Mouse (Mus musculus) CH12.LX (cell line): ENCODE measurements at regions not wholly inside any gene's neighbourhood (a gene's known extent, or its start where the extent isn't known, plus 50 kb on each side); places are given as distances from the start of the nearest gene placed in this dataset.

Experiments used
- DNase-seq: peaks from one replicate; pipeline ENCODE4 v3.0.0-alpha.2; 2013; ENCODE audit errors: extremely low read depth
- H3K27ac ChIP-seq: 2 replicates; pipeline ENCODE4 v1.5.1; 2012; ENCODE audit warnings: low read depth, mild to moderate bottlenecking, control low read depth, moderate library complexity; ENCODE audit not compliant: insufficient read depth
- H3K27me3 ChIP-seq: replicated peaks from 2 replicates; pipeline ENCODE3; 2012; ENCODE audit warnings: inconsistent platforms
- H3K36me3 ChIP-seq, 2 experiments: replicated peaks in 1 of 2; 2 replicates each; pipeline versions ENCODE3 to v1.6.1; 2012; ENCODE audit warnings: inconsistent platforms in 1 of 2, low read length in 1 of 2, mild to moderate bottlenecking in 1 of 2, mixed read lengths in 1 of 2, moderate library complexity in 1 of 2; ENCODE audit not compliant: control insufficient read depth in 1 of 2, insufficient read depth in 1 of 2
- H3K4me1 ChIP-seq, 2 experiments: 2 replicates each; pipeline ENCODE4 v1.6.1; 2012; ENCODE audit warnings: inconsistent platforms in 1 of 2, moderate library complexity in 1 of 2; ENCODE audit not compliant: insufficient read depth in 2 of 2, control insufficient read depth in 1 of 2
- H3K4me2 ChIP-seq: 2 replicates; pipeline ENCODE4 v1.6.1; 2012; ENCODE audit warnings: low read depth, mild to moderate bottlenecking, control low read depth; ENCODE audit not compliant: poor library complexity, insufficient read depth, severe bottlenecking
- H3K4me3 ChIP-seq, 3 experiments: fragments of 150-350 bp in 1 of 3; sonication (generic) in 1 of 3; replicated peaks in 1 of 3; 2 replicates each; pipeline versions ENCODE3 to v1.5.1; 2011 to 2012; ENCODE audit warnings: low read depth in 2 of 3, low read length in 2 of 3, mild to moderate bottlenecking in 2 of 3, moderate library complexity in 2 of 3, control low read depth in 1 of 3, improper control_type of control experiment in 1 of 3, inconsistent platforms in 1 of 3, mixed read lengths in 1 of 3; ENCODE audit not compliant: poor library complexity in 1 of 3
- H3K79me2 ChIP-seq: replicated peaks from 2 replicates; pipeline ENCODE4 v1.6.1; 2012; ENCODE audit warnings: mild to moderate bottlenecking, moderate library complexity; ENCODE audit not compliant: control insufficient read depth, poor library complexity, insufficient read depth, severe bottlenecking; ENCODE audit errors: extremely low read depth
- H3K9ac ChIP-seq: 2 replicates; pipeline ENCODE4 v1.6.1; 2012; ENCODE audit warnings: low read depth, mild to moderate bottlenecking, control low read depth, moderate library complexity; ENCODE audit not compliant: insufficient read depth
- H3K9me3 ChIP-seq: replicated peaks from 2 replicates; pipeline ENCODE3; 2012; ENCODE audit warnings: low read length, inconsistent platforms, mixed read lengths
- BHLHE40 ChIP-seq: IDR thresholded peaks from 2 replicates; pipeline ENCODE4 v1.6.1; 2011; ENCODE audit warnings: mild to moderate bottlenecking, low read depth, low read length, improper control_type of control experiment
- CHD1 ChIP-seq: IDR thresholded peaks from 2 replicates; pipeline ENCODE4 v1.6.1; 2012; ENCODE audit warnings: low read depth, low read length, improper control_type of control experiment, inconsistent platforms
- CTCF ChIP-seq, 2 experiments: IDR thresholded peaks in 1 of 2; conservative IDR thresholded peaks in 1 of 2; 2 replicates each; pipeline ENCODE4 v1.5.1; 2011 to 2012; ENCODE audit warnings: low read depth in 2 of 2, low read length in 2 of 2, improper control_type of control experiment in 1 of 2, inconsistent platforms in 1 of 2, mild to moderate bottlenecking in 1 of 2, moderate library complexity in 1 of 2
- ELF1 ChIP-seq: IDR thresholded peaks from 2 replicates; pipeline ENCODE4 v1.6.1; 2014; ENCODE audit warnings: low read depth, mild to moderate bottlenecking, inconsistent platforms, low read length, improper control_type of control experiment
- ETS1 ChIP-seq: conservative IDR thresholded peaks from 2 replicates; pipeline ENCODE4 v1.6.1; 2012; ENCODE audit warnings: low read depth, mild to moderate bottlenecking, inconsistent platforms, low read length, improper control_type of control experiment, moderate library complexity
- GABPA ChIP-seq: IDR thresholded peaks from 2 replicates; pipeline ENCODE4 v1.6.1; 2012; ENCODE audit warnings: low read depth, low read length, improper control_type of control experiment, inconsistent platforms; ENCODE audit not compliant: insufficient replicate concordance
- IRF4 ChIP-seq: IDR thresholded peaks from 2 replicates; pipeline ENCODE4 v1.6.1; 2014; ENCODE audit warnings: low read depth, mild to moderate bottlenecking, inconsistent platforms, low read length, improper control_type of control experiment
- JUND ChIP-seq: conservative IDR thresholded peaks from 2 replicates; pipeline ENCODE4 v1.6.1; 2011; ENCODE audit warnings: low read depth, low read length, improper control_type of control experiment
- MAX ChIP-seq: IDR thresholded peaks from 2 replicates; pipeline ENCODE4 v1.6.1; 2011; ENCODE audit warnings: low read length, improper control_type of control experiment
- MAZ ChIP-seq: IDR thresholded peaks from 2 replicates; pipeline ENCODE4 v1.6.1; 2012; ENCODE audit warnings: low read depth, mild to moderate bottlenecking, inconsistent platforms, low read length, improper control_type of control experiment, moderate library complexity
- MEF2A ChIP-seq: IDR thresholded peaks from 2 replicates; pipeline ENCODE4 v1.6.1; 2014; ENCODE audit warnings: low read depth, mild to moderate bottlenecking, inconsistent platforms, low read length, improper control_type of control experiment, borderline replicate concordance
- MXI1 ChIP-seq: IDR thresholded peaks from 2 replicates; pipeline ENCODE4 v1.6.1; 2011; ENCODE audit warnings: mild to moderate bottlenecking, low read depth, low read length, improper control_type of control experiment
- NRF1 ChIP-seq: IDR thresholded peaks from 2 replicates; pipeline ENCODE4 v1.6.1; 2014; ENCODE audit warnings: low read depth, mild to moderate bottlenecking, inconsistent platforms, low read length, improper control_type of control experiment, moderate library complexity
- POLR2A ChIP-seq: IDR thresholded peaks from 2 replicates; pipeline ENCODE4 v1.6.1; 2011; ENCODE audit warnings: low read depth, mild to moderate bottlenecking, improper control_type of control experiment, low read length
- RCOR1 ChIP-seq: conservative IDR thresholded peaks from 2 replicates; pipeline ENCODE4 v1.6.1; 2012; ENCODE audit warnings: low read depth, mild to moderate bottlenecking, inconsistent platforms, low read length, improper control_type of control experiment
- SIN3A ChIP-seq: IDR thresholded peaks from 2 replicates; pipeline ENCODE4 v1.6.1; 2012; ENCODE audit warnings: low read length, improper control_type of control experiment, inconsistent platforms
- TCF12 ChIP-seq: IDR thresholded peaks from 2 replicates; pipeline ENCODE4 v1.6.1; 2014; ENCODE audit warnings: low read depth, mild to moderate bottlenecking, inconsistent platforms, low read length, improper control_type of control experiment
- ZNF384 ChIP-seq: IDR thresholded peaks from 2 replicates; pipeline ENCODE4 v1.6.1; 2012; ENCODE audit warnings: low read depth, low read length, improper control_type of control experiment, inconsistent platforms
- dilution Hi-C: fragments of 300-500 bp; cut with MboI; formaldehyde crosslinking; loops from 2 replicates; pipeline ENCODE4 v1.14.3; 2020; ENCODE audit warnings: low sequenced_read_pairs; ENCODE audit not compliant: extremely low pct_unique_long_range_greater_than_20kb, extremely low pct_ligation_motif_present
- in situ Hi-C: fragments of 300-500 bp; cut with MboI; formaldehyde crosslinking; loops from 3 replicates; pipeline ENCODE4 v1.14.3; 2019; ENCODE audit warnings: low sequenced_read_pairs, low pct_ligation_motif_present, low pct_unique_long_range_greater_than_20kb, mixed read lengths

DNA sequence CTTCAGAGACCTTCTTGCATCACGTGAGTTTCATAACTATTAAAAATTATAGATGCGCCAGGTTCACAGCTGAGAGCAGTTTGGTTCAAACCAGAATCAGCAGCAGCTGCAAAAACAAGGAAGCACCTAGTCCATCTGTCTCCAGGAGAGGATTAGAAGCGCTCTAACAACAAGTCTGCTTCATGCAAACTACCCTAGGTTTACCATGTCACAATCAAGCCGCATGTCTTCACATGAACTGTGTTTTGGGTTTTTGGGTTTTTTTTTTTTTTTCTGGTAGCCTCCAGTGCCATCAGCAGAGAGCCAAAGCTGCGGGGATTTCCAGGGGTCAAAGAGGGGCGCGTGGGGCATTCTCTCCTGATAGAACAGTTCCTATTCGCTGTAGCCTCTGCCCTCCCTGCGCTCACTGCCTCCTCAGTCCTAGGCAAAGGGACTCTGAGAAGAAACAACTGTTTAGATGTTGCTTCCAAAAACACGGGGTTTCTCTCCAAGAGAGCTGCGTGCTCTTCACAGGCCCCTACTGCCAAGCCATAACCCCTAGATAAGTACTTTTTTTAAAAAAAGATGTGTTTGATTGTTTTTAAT is 259.8 kb downstream of the Adamts20 start:
- Histone ChIP-seq H3K27ac (no peak overlapping the region), H3K79me2 (no peaks in the 10 kb centered on the region), H3K9ac (no peak overlapping the region), H3K4me1 (peaks cover 4 to 9% of the 10 kb centered on the region in 2 experiments; a peak in 3 of 4 replicates), H3K4me3 (no peak overlapping the region), H3K27me3 (no peaks in the 10 kb centered on the region), H3K9me3 (peaks cover 7% of the 10 kb centered on the region), H3K4me2 (peak overlapping the region; percentile 67), H3K36me3 (no peaks in the 10 kb centered on the region)
- TF ChIP-seq NRF1 (no peak), ETS1 (peak; percentile 64; the same call in 1 of the 2 replicates), IRF4 (0 out of 2 replicates have a peak, but pooled peaks have one; percentile 26), ZNF384 (peak; percentile 82), TCF12 (0 out of 2 replicates have a peak, but pooled peaks have one; percentile 35), POLR2A (no peak), GABPA (no peak), CHD1 (no peak), RCOR1 (no peak), BHLHE40 (peak; percentile 71), ELF1 (peak; percentile 46; the same call in 1 of the 2 replicates), MAZ (no peak)
- DNase-seq, result peak; percentile 52
- dilution Hi-C loops (no loop called here), in situ Hi-C loops (loop anchor here (25.0 kb wide), 2 partner anchors 468 to 618 kb away; partner anchors contain the start of gene Prickle1)

- no peaks in the 10 kb centered on the region for H3K4me1 ChIP-seq
- TF ChIP-seq SIN3A, result no peak
- TF ChIP-seq TCF12, result no peak
- TF ChIP-seq CHD1, result no peak
- TF ChIP-seq, all 38 proteins: peak for 0
- in situ Hi-C loops, result no loop called here
Observed at GRCm38 (mm10) chr15:94190081-94190488, 275.1 kb downstream of the Adamts20 start.

DNA sequence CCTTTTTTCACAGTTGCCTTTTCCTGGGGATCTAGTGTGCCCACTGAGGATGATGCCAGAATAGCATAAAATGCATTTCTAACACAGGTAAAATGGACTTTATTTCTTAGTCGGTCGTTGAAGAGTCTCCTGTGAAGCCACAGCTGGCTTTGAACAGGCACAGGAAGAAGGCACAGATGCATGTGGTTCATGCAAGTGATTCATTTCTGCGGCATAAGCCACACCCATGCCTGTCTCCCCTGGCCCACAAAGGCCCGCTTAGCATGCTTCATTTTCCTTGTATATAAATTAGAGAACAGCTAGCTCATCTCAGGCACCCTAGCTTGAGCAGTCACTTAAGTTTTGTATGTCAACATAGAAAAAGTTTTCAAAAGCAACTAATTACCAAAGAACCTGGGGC is 277.6 kb downstream of the Adamts20 start:
- no peak overlapping the region for H3K4me3 ChIP-seq
- H3K4me1 ChIP-seq, result no peaks in the 10 kb centered on the region
- in situ Hi-C loops (no loop called here), dilution Hi-C loops (no loop called here)
- no peak overlapping the region for H3K4me2 ChIP-seq
- peak; percentile 2 for DNase-seq
- H3K27ac ChIP-seq, result no peak overlapping the region
- TF ChIP-seq CTCF (conservative IDR thresholded peaks at IDR 0.05 in 1 of 2, IDR thresholded peaks at IDR 0.05 in 1 of 2; ENCODE audit: low read depth in 2 of 2, low read length in 2 of 2), result no peak
- TF ChIP-seq SIN3A, result no peak
- TF ChIP-seq MXI1, result no peak
- no peak for TF ChIP-seq JUND
- no peak for TF ChIP-seq ZNF384
- no peak for TF ChIP-seq MAX
- no peak for TF ChIP-seq MEF2A
- no peaks in the 10 kb centered on the region for H3K36me3 ChIP-seq
- H3K27me3 ChIP-seq, result no peaks in the 10 kb centered on the region
- no peak overlapping the region for H3K9ac ChIP-seq
- peaks cover 8% of the 10 kb centered on the region for H3K9me3 ChIP-seq
- H3K79me2 ChIP-seq, result no peaks in the 10 kb centered on the region

More at GRCm38 (mm10) chr15:94190081-94190488, 275.1 kb downstream of the Adamts20 start:
- Histone ChIP-seq H3K9ac (no peak overlapping the region), H3K4me2 (no peak overlapping the region), H3K27me3 (no peaks in the 10 kb centered on the region), H3K4me3 (no peak overlapping the region), H3K9me3 (peaks cover 7% of the 10 kb centered on the region), H3K36me3 (no peaks in the 10 kb centered on the region), H3K79me2 (no peaks in the 10 kb centered on the region), H3K27ac (no peak overlapping the region)
- dilution Hi-C loops, result no loop called here
- no peak for DNase-seq
